ENCODE assay signal across 18 mouse cellular contexts in genomic region chr1:63214631-63215030, GRCm38 (mm10). TPM values are rescaled to one million over a fixed set of nuclear protein-coding genes. Genes with fewer than 3 reads are reported as not detected.
DNase-seq lines count a peak whose midpoint lies in the region; ATAC-seq lines count a peak whose summit lies in the region.
"Had no signal": no experiment of that assay in that cellular context is flagged by ENCODE, and none has a peak within 500 bp of the region (broad histone marks: within the 10 kb centered on the region; RNA-seq: fewer than 3 reads in every experiment).

No protein-coding gene starts in this region.

- H3K36me3 ChIP-seq in hindbrain, embryonic 12.5 days, result no peaks in the 10 kb centered on the region
- no peaks in the 10 kb centered on the region for H3K36me3 ChIP-seq in hindbrain, embryonic 16.5 days (ENCODE audit: control insufficient read depth, insufficient read depth, low read length)
- no peaks in the 10 kb centered on the region for H3K36me3 ChIP-seq in midbrain, embryonic 11.5 days (ENCODE audit: control insufficient read depth, insufficient read depth, low read length)
- H3K36me3 ChIP-seq in midbrain, embryonic 10.5 days, result no peaks in the 10 kb centered on the region
- H3K36me3 ChIP-seq in midbrain, embryonic 13.5 days, result no peaks in the 10 kb centered on the region
- H3K36me3 ChIP-seq: heart, embryonic 12.5 days; limb, embryonic 12.5 days had no signal

- no peak overlapping the region for H3K4me2 ChIP-seq in hindbrain, embryonic 12.5 days (replicated peaks)
- no peak overlapping the region for H3K4me2 ChIP-seq in hindbrain, embryonic 16.5 days (ENCODE audit: low read length)
- no peak overlapping the region for H3K4me2 ChIP-seq in midbrain, embryonic 11.5 days
- no peak overlapping the region for H3K4me2 ChIP-seq in midbrain, embryonic 13.5 days (replicated peaks)

- 50% methylated on average over 7 of the region's 7 CpGs for WGBS in hindbrain, embryonic 12.5 days
- WGBS in hindbrain, embryonic 16.5 days, result 42% methylated on average over 7 of the region's 7 CpGs
- 53% methylated on average over 7 of the region's 7 CpGs for WGBS in midbrain, embryonic 11.5 days
- WGBS in midbrain, embryonic 10.5 days, result 51% methylated on average over 7 of the region's 7 CpGs
- WGBS in midbrain, embryonic 13.5 days, result 52% methylated on average over 7 of the region's 7 CpGs

- ATAC-seq in hindbrain, embryonic 12.5 days (ENCODE audit: low FRiP score), result 0 out of 2 replicates have a peak, but pooled peaks have one; percentile 39
- no peak for ATAC-seq in hindbrain, embryonic 16.5 days
- 0 out of 2 replicates have a peak, but pooled peaks have one; percentile 36 for ATAC-seq in midbrain, embryonic 11.5 days (ENCODE audit: low FRiP score)
- peak; percentile 65; the same call in 1 of the 2 replicates for ATAC-seq in midbrain, embryonic 13.5 days
- no peak for ATAC-seq in monocyte, adult 5-6 weeks (replicated peaks; ENCODE audit: insufficient number of reproducible peaks, low FRiP score, low TSS enrichment, poor library complexity, severe bottlenecking)

- H3K27ac ChIP-seq in hindbrain, embryonic 12.5 days, result no peak overlapping the region
- H3K27ac ChIP-seq in hindbrain, embryonic 16.5 days (ENCODE audit: low read depth, low read length), result no peak overlapping the region
- H3K27ac ChIP-seq in midbrain, embryonic 11.5 days (ENCODE audit: low read depth, low read length), result peak overlapping the region; percentile 4; the same call in 1 of the 2 replicates
- no peak overlapping the region for H3K27ac ChIP-seq in midbrain, embryonic 10.5 days (replicated peaks)
- H3K27ac ChIP-seq in midbrain, embryonic 13.5 days, result peak overlapping the region; percentile 79
- H3K27ac ChIP-seq: kidney, postnatal 0 days; limb, embryonic 12.5 days; liver, embryonic 14.5 days had no signal

- no peak overlapping the region for H3K9ac ChIP-seq in hindbrain, embryonic 12.5 days
- no peak overlapping the region for H3K9ac ChIP-seq in hindbrain, embryonic 16.5 days (ENCODE audit: low read depth, low read length)
- H3K9ac ChIP-seq in midbrain, embryonic 11.5 days (ENCODE audit: low read length), result no peak overlapping the region
- no peak overlapping the region for H3K9ac ChIP-seq in midbrain, embryonic 13.5 days (replicated peaks)
- H3K9ac ChIP-seq: limb, embryonic 12.5 days; liver, embryonic 14.5 days had no signal

- no peaks in the 10 kb centered on the region; the same call in 1 of the 2 replicates for H3K9me3 ChIP-seq in hindbrain, embryonic 12.5 days (replicated peaks)
- H3K9me3 ChIP-seq in hindbrain, embryonic 16.5 days (ENCODE audit: control insufficient read depth, low read length), result no peaks in the 10 kb centered on the region; the same call in 1 of the 2 replicates
- no peaks in the 10 kb centered on the region; the same call in 1 of the 2 replicates for H3K9me3 ChIP-seq in midbrain, embryonic 11.5 days (ENCODE audit: control insufficient read depth, low read length)
- 0 out of 2 replicates have a peak, but pooled peaks cover 6% of the 10 kb centered on the region for H3K9me3 ChIP-seq in midbrain, embryonic 10.5 days (replicated peaks)
- no peaks in the 10 kb centered on the region for H3K9me3 ChIP-seq in midbrain, embryonic 13.5 days

- H3K27me3 ChIP-seq in hindbrain, embryonic 12.5 days, result no peaks in the 10 kb centered on the region
- no peaks in the 10 kb centered on the region for H3K27me3 ChIP-seq in hindbrain, embryonic 16.5 days (replicated peaks; ENCODE audit: control insufficient read depth, insufficient read depth, low read length)
- H3K27me3 ChIP-seq in midbrain, embryonic 11.5 days (ENCODE audit: control insufficient read depth, insufficient read depth, low read length), result no peaks in the 10 kb centered on the region
- peaks cover 23% of the 10 kb centered on the region for H3K27me3 ChIP-seq in midbrain, embryonic 10.5 days (ENCODE audit: low read depth, poor library complexity, severe bottlenecking)
- no peaks in the 10 kb centered on the region for H3K27me3 ChIP-seq in midbrain, embryonic 13.5 days
- H3K27me3 ChIP-seq: heart, embryonic 12.5 days had no signal

- H3K4me3 ChIP-seq in hindbrain, embryonic 12.5 days, result no peak overlapping the region
- no peak overlapping the region for H3K4me3 ChIP-seq in hindbrain, embryonic 16.5 days (ENCODE audit: low read length)
- H3K4me3 ChIP-seq in midbrain, embryonic 11.5 days (ENCODE audit: low read depth, low read length), result no peak overlapping the region
- no peak overlapping the region for H3K4me3 ChIP-seq in midbrain, embryonic 10.5 days
- H3K4me3 ChIP-seq in midbrain, embryonic 13.5 days (replicated peaks), result no peak overlapping the region

- H3K4me1 ChIP-seq in hindbrain, embryonic 12.5 days, result peaks cover 11% of the 10 kb centered on the region
- H3K4me1 ChIP-seq in hindbrain, embryonic 16.5 days (ENCODE audit: control insufficient read depth, insufficient read depth, low read depth, low read length), result peaks cover 2% of the 10 kb centered on the region
- peaks cover 7% of the 10 kb centered on the region; the same call in 1 of the 2 replicates for H3K4me1 ChIP-seq in midbrain, embryonic 11.5 days (ENCODE audit: control insufficient read depth, insufficient read depth, low read length)
- peaks cover 18% of the 10 kb centered on the region for H3K4me1 ChIP-seq in midbrain, embryonic 10.5 days
- H3K4me1 ChIP-seq in midbrain, embryonic 13.5 days (replicated peaks), result peaks cover 19% of the 10 kb centered on the region

- no peak for DNase-seq in midbrain, embryonic 11.5 days (ENCODE audit: low spot score, missing footprints)
- DNase-seq in midbrain, embryonic 10.5 days (ENCODE audit: low spot score), result no peak
- peak; percentile 12 for DNase-seq in retina, postnatal 1 day
- DNase-seq: adrenal gland, adult 2 months; cerebellum, adult 11 months; gastrocnemius, postnatal 36 days; thymus, postnatal 14 days had no signal

RNA-seq across cellular contexts. Expression of gene Gpr1, which starts 0.3 kb away (rescaled TPM):
- polyA plus RNA-seq in hindbrain, embryonic 12.5 days (2016; fragmentation: Nextera tagmentation; extraction: Ambion mirVana), result 0.20 and 0.21 TPM in 2 replicates
- polyA plus RNA-seq in hindbrain, embryonic 16.5 days (2015; fragmentation: Nextera tagmentation; extraction: Ambion mirVana), result 0.86 and 1.0 TPM in 2 replicates
- polyA plus RNA-seq in midbrain, embryonic 11.5 days (2014; fragmentation: Nextera tagmentation; extraction: Ambion mirVana), result 0.08 and 0.22 TPM in 2 replicates
- polyA plus RNA-seq in midbrain, embryonic 10.5 days (2016; fragmentation: Nextera tagmentation; extraction: Ambion mirVana), result 0.25 and 0.30 TPM in 2 replicates
- 0.43 and 0.70 TPM in 2 replicates for polyA plus RNA-seq in midbrain, embryonic 13.5 days (2015; fragmentation: Nextera tagmentation; extraction: Ambion mirVana)
- total RNA-seq in monocyte, adult 5-6 weeks (2017), result not detected in 3 replicates
- total RNA-seq: megakaryocyte, adult 5-6 weeks had no signal
- polyA plus RNA-seq: intestine, embryonic 14.5 days; liver, embryonic 14.5 days; lung, embryonic 16.5 days had no signal

RNA-seq across cellular contexts. Expression of gene Ndufs1, which starts 38.0 kb away (rescaled TPM):
- polyA plus RNA-seq in hindbrain, embryonic 12.5 days (2016; fragmentation: Nextera tagmentation; extraction: Ambion mirVana), result 124 and 133 TPM in 2 replicates
- 157 and 162 TPM in 2 replicates for polyA plus RNA-seq in hindbrain, embryonic 16.5 days (2015; fragmentation: Nextera tagmentation; extraction: Ambion mirVana)
- polyA plus RNA-seq in midbrain, embryonic 11.5 days (2014; fragmentation: Nextera tagmentation; extraction: Ambion mirVana), result 138 and 152 TPM in 2 replicates
- 142 and 148 TPM in 2 replicates for polyA plus RNA-seq in midbrain, embryonic 10.5 days (2016; fragmentation: Nextera tagmentation; extraction: Ambion mirVana)
- polyA plus RNA-seq in midbrain, embryonic 13.5 days (2015; fragmentation: Nextera tagmentation; extraction: Ambion mirVana), result 134 and 143 TPM in 2 replicates
- 64.3 to 129 TPM (median 108 TPM) in 3 replicates for total RNA-seq in monocyte, adult 5-6 weeks (2017)

RNA-seq across cellular contexts. Expression of gene Eef1b2, which starts 38.0 kb away (rescaled TPM):
- 351 and 383 TPM in 2 replicates for polyA plus RNA-seq in hindbrain, embryonic 12.5 days (2016; fragmentation: Nextera tagmentation; extraction: Ambion mirVana)
- polyA plus RNA-seq in hindbrain, embryonic 16.5 days (2015; fragmentation: Nextera tagmentation; extraction: Ambion mirVana), result 433 and 454 TPM in 2 replicates
- 465 and 509 TPM in 2 replicates for polyA plus RNA-seq in midbrain, embryonic 11.5 days (2014; fragmentation: Nextera tagmentation; extraction: Ambion mirVana)
- 538 and 588 TPM in 2 replicates for polyA plus RNA-seq in midbrain, embryonic 10.5 days (2016; fragmentation: Nextera tagmentation; extraction: Ambion mirVana)
- 462 and 473 TPM in 2 replicates for polyA plus RNA-seq in midbrain, embryonic 13.5 days (2015; fragmentation: Nextera tagmentation; extraction: Ambion mirVana)
- 1,374 to 1,946 TPM (median 1,494 TPM) in 3 replicates for total RNA-seq in monocyte, adult 5-6 weeks (2017)

RNA-seq across cellular contexts. Expression of gene Zdbf2, which starts 58.4 kb away (rescaled TPM):
- polyA plus RNA-seq in hindbrain, embryonic 12.5 days (2016; fragmentation: Nextera tagmentation; extraction: Ambion mirVana), result 32.9 and 37.7 TPM in 2 replicates
- polyA plus RNA-seq in hindbrain, embryonic 16.5 days (2015; fragmentation: Nextera tagmentation; extraction: Ambion mirVana), result 28.7 and 36.3 TPM in 2 replicates
- polyA plus RNA-seq in midbrain, embryonic 11.5 days (2014; fragmentation: Nextera tagmentation; extraction: Ambion mirVana), result 16.5 and 17.5 TPM in 2 replicates
- polyA plus RNA-seq in midbrain, embryonic 10.5 days (2016; fragmentation: Nextera tagmentation; extraction: Ambion mirVana), result 18.1 and 19.3 TPM in 2 replicates
- 47.9 and 49.6 TPM in 2 replicates for polyA plus RNA-seq in midbrain, embryonic 13.5 days (2015; fragmentation: Nextera tagmentation; extraction: Ambion mirVana)
- total RNA-seq in monocyte, adult 5-6 weeks (2017), result 1.9 TPM in 1 of 3 replicates, not detected in the others
- total RNA-seq: megakaryocyte, adult 5-6 weeks had no signal

Comparison
In these comparisons a context has a peak if more than half of its experiments do, and no peak if none do; other contexts are left out.
1. ATAC-seq: peak in hindbrain, embryonic 12.5 days (single experiment), midbrain, embryonic 11.5 days (single experiment) and midbrain, embryonic 13.5 days (single experiment); none in hindbrain, embryonic 16.5 days (single experiment) and monocyte, adult 5-6 weeks (single experiment).
2. H3K27ac ChIP-seq: peak in midbrain, embryonic 11.5 days (single experiment) and midbrain, embryonic 13.5 days (single experiment); none in hindbrain, embryonic 12.5 days (single experiment), hindbrain, embryonic 16.5 days (single experiment) and midbrain, embryonic 10.5 days (single experiment).